Mouse (Mus musculus): ENCODE measurements around the gene Fthl17f. TPM values are rescaled to one million over a fixed set of nuclear protein-coding genes. Genes with fewer than 3 reads are reported as not detected.
A peak's percentile ranks its signal among the peaks of the same experiment; 100 is the strongest.
"Not testable (repeated sequence)": the region's sequence is repeated elsewhere in the genome, so short reads cannot be mapped to it uniquely, and the experiment has no call there.

Fthl17f gene
- not detected for polyA plus RNA-seq (2017; shearing (Covaris generic))

GRCm38 (mm10) chrX:9062715-9063114 lies at the start of gene Fthl17f:
Fthl17f (plus strand) TSS chrX:9063015.
- ATAC-seq: not testable (repeated sequence)

- ATAC-seq: no peak
Measured at GRCm38 (mm10) chrX:9016079-9016478, 46.7 kb upstream of the Fthl17f start.

GRCm38 (mm10) chrX:9019481-9019880 lies 43.3 kb upstream of the Fthl17f start:
- ATAC-seq: no peak

- ATAC-seq: not testable (repeated sequence)
Measured at GRCm38 (mm10) chrX:9033193-9033592, 29.6 kb upstream of the Fthl17f start, which contains the start of gene Fthl17e. Fthl17e (plus strand) TSS chrX:9033493.

GRCm38 (mm10) chrX:9041611-9042010 lies 21.2 kb upstream of the Fthl17f start:
- not testable (repeated sequence) for ATAC-seq

- peak; percentile 56 for ATAC-seq
Measured at GRCm38 (mm10) chrX:9060952-9061351, 1.9 kb upstream of the Fthl17f start.

- ATAC-seq: no peak
Measured at GRCm38 (mm10) chrX:9062101-9062500, 714 bp upstream of the Fthl17f start.

- not testable (repeated sequence) for ATAC-seq
Measured at GRCm38 (mm10) chrX:9077699-9078098, 14.9 kb downstream of the Fthl17f start.

- not testable (repeated sequence) for ATAC-seq
Measured at GRCm38 (mm10) chrX:9095066-9095465, 32.3 kb downstream of the Fthl17f start.

- no peak for ATAC-seq
Measured at GRCm38 (mm10) chrX:9104262-9104661, 41.4 kb downstream of the Fthl17f start, which contains the start of gene 4930402K13Rik. 4930402K13Rik (plus strand) TSS chrX:9104562.

GRCm38 (mm10) chrX:9110381-9110780 lies 47.6 kb downstream of the Fthl17f start:
- no peak for ATAC-seq

Other genes starting within 250 kb of the Fthl17f start
- gene Gm6592, start 219.0 kb upstream of the Fthl17f start, polyA plus RNA-seq (2017; shearing (Covaris generic)): not detected
- gene Gm5751, start 188.8 kb upstream of the Fthl17f start, polyA plus RNA-seq (2017; shearing (Covaris generic)): not detected
- under 1 TPM; 0.18 to 0.30 (median 0.29) TPM for gene B630019K06Rik, start 170.6 kb upstream of the Fthl17f start, polyA plus RNA-seq (2017; shearing (Covaris generic))
- gene Fthl17b, start 100.0 kb upstream of the Fthl17f start, polyA plus RNA-seq (2017; shearing (Covaris generic)): not detected
- gene Fthl17c, start 86.5 kb upstream of the Fthl17f start, polyA plus RNA-seq (2017; shearing (Covaris generic)): not detected
- gene Fthl17d, start 76.3 kb upstream of the Fthl17f start, polyA plus RNA-seq (2017; shearing (Covaris generic)): not detected
- gene Fthl17e, start 29.5 kb upstream of the Fthl17f start, polyA plus RNA-seq (2017; shearing (Covaris generic)): not detected
- gene 4930402K13Rik, start 41.5 kb downstream of the Fthl17f start, polyA plus RNA-seq (2017; shearing (Covaris generic)): not detected
- 1 to 10 TPM in 2 of 3 experiments, under 1 TPM in 1; 0.83 to 1.5 (median 1.2) TPM for gene Lancl3, start 136.9 kb downstream of the Fthl17f start, polyA plus RNA-seq (2017; shearing (Covaris generic))
- 1 to 10 TPM in 1 of 3 experiments, not detected in 2; 1.1 TPM for gene Gm14862, start 193.9 kb downstream of the Fthl17f start, polyA plus RNA-seq (2017; shearing (Covaris generic))
- 1 to 10 TPM in 2 of 3 experiments, under 1 TPM in 1; 0.95 to 1.5 (median 1.2) TPM for gene Xk, start 209.7 kb downstream of the Fthl17f start, polyA plus RNA-seq (2017; shearing (Covaris generic))
- gene H2al1m, start 220.7 kb downstream of the Fthl17f start, polyA plus RNA-seq (2017; shearing (Covaris generic)): not detected